Mouse (Mus musculus): ENCODE data around the gene Vegfd. TPM values are rescaled to one million over a fixed set of nuclear protein-coding genes. Genes with fewer than 3 reads are reported as not detected.

Gene Vegfd
- polyA plus RNA-seq, 1 experiment = 1.5 TPM

DNA sequence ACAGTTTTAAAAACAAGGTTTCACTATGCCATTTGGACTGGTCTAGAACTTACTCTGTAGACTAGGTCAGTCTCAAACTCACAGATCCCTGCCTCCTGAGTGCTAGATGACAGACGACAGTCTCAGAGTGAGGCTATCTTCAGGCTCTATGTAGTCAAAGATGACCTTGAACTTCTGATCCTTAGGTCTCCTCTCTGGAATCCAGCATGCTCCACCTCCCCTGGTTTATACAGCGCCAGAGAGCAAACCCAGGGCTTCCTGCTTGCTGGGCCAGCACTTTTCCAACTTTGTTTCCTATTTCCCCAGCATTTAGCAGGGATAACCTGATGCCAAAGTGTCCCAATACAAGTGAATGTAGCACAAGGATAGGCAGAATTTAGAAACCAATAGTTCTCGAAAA lies 67.5 kb downstream of the Vegfd start:
- no peak for DNase-seq (ENCODE audit: low read depth)
- TF ChIP-seq CTCF (IDR thresholded peaks at IDR 0.05; ENCODE audit: borderline replicate concordance, extremely low read depth, insufficient read depth, insufficient read length) (no peak), POLR2A (IDR thresholded peaks at IDR 0.05; ENCODE audit: borderline replicate concordance, extremely low read depth, insufficient read depth, insufficient read length, poor library complexity, severe bottlenecking) (no peak)

- TF ChIP-seq POLR2A (IDR thresholded peaks at IDR 0.05; ENCODE audit: borderline replicate concordance, extremely low read depth, insufficient read depth, insufficient read length, poor library complexity, severe bottlenecking) (no peak), CTCF (IDR thresholded peaks at IDR 0.05; ENCODE audit: borderline replicate concordance, extremely low read depth, insufficient read depth, insufficient read length) (no peak)
- no peak for DNase-seq (ENCODE audit: low read depth)
Observed at GRCm38 (mm10) chrX:164441306-164441705, 68.1 kb downstream of the Vegfd start.

DNA sequence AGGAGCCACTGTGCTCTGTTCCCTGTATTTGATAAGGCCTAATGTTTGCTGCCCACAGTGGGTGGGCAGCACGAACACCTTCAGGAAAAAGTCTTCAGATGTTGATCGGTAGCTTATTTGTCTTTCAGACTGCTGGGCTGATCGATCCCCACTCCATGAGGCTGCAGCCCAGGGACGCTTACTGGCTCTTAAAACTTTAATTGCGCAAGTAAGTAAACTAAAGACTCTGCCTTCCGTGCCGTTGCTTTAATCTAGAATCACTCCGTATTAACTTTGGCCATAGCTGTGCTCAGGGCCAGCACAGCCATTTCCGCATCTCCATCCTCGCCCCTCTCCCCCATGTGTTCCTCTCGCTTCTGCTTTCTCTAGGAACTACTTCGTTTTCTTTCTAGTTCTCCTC lies 72.4 kb downstream of the Vegfd start:
- DNase-seq (ENCODE audit: low read depth) = no peak
- no peak for TF ChIP-seq CTCF (IDR thresholded peaks at IDR 0.05; ENCODE audit: borderline replicate concordance, extremely low read depth, insufficient read depth, insufficient read length)
- no peak for TF ChIP-seq POLR2A (IDR thresholded peaks at IDR 0.05; ENCODE audit: borderline replicate concordance, extremely low read depth, insufficient read depth, insufficient read length, poor library complexity, severe bottlenecking)

GRCm38 (mm10) chrX:164446106-164446551 lies 73.0 kb downstream of the Vegfd start:
- no peak for DNase-seq (ENCODE audit: low read depth)
- TF ChIP-seq CTCF (IDR thresholded peaks at IDR 0.05; ENCODE audit: borderline replicate concordance, extremely low read depth, insufficient read depth, insufficient read length) (peak; percentile 30; the same call in 1 of the 2 replicates), POLR2A (IDR thresholded peaks at IDR 0.05; ENCODE audit: borderline replicate concordance, extremely low read depth, insufficient read depth, insufficient read length, poor library complexity, severe bottlenecking) (no peak)

- DNase-seq (ENCODE audit: low read depth) = no peak
Observed at GRCm38 (mm10) chrX:164446835-164447681, 73.9 kb downstream of the Vegfd start.

GRCm38 (mm10) chrX:164447682-164448071 lies 74.5 kb downstream of the Vegfd start:
- TF ChIP-seq POLR2A (IDR thresholded peaks at IDR 0.05; ENCODE audit: borderline replicate concordance, extremely low read depth, insufficient read depth, insufficient read length, poor library complexity, severe bottlenecking) (no peak), CTCF (IDR thresholded peaks at IDR 0.05; ENCODE audit: borderline replicate concordance, extremely low read depth, insufficient read depth, insufficient read length) (no peak)
- no peak for DNase-seq (ENCODE audit: low read depth)

More at GRCm38 (mm10) chrX:164446835-164447681, 73.9 kb downstream of the Vegfd start:
- no peak for TF ChIP-seq CTCF (IDR thresholded peaks at IDR 0.05; ENCODE audit: borderline replicate concordance, extremely low read depth, insufficient read depth, insufficient read length)

DNA sequence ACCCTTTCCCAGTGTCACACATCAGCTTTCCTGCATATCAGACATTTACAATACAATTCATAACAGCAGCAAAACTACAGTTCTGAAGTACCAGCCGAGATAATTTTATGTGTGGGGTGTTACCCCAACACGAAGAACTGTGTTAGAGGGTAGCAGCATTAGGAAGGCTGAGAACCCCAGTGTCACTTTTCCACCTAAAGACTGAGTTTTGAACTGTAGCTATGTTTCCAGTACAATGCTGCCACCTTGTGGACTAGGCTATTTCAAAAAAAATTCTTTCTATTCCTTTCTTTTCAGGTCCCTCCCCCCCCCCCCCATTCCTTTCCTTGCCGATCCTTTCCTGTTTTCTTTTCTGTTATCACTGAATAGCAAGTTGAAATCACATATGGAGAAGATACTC lies 76.0 kb downstream of the Vegfd start:
- TF ChIP-seq CTCF (IDR thresholded peaks at IDR 0.05; ENCODE audit: borderline replicate concordance, extremely low read depth, insufficient read depth, insufficient read length) = peak; percentile 33; the same call in 1 of the 2 replicates
- no peak for TF ChIP-seq POLR2A (IDR thresholded peaks at IDR 0.05; ENCODE audit: borderline replicate concordance, extremely low read depth, insufficient read depth, insufficient read length, poor library complexity, severe bottlenecking)
- DNase-seq (ENCODE audit: low read depth) = peak; percentile 62

Other genes starting within 250 kb of the Vegfd start
- gene Ace2, start 234.0 kb upstream of the Vegfd start, polyA plus RNA-seq (2012; rRNA removed) = 0.19 and 0.26 TPM in 2 replicates
- gene Bmx, start 115.2 kb upstream of the Vegfd start, polyA plus RNA-seq (2012; rRNA removed) = 0.19 and 0.45 TPM in 2 replicates
- gene Pir, start 104.0 kb upstream of the Vegfd start, polyA plus RNA-seq (2012; rRNA removed) = 1.0 and 1.7 TPM in 2 replicates
- 5.2 and 5.7 TPM in 2 replicates for gene Piga, start 46.4 kb downstream of the Vegfd start, polyA plus RNA-seq (2012; rRNA removed)
- gene Asb11, start 63.6 kb downstream of the Vegfd start, polyA plus RNA-seq (2012; rRNA removed) = not detected in 2 replicates
- gene Asb9, start 132.9 kb downstream of the Vegfd start, polyA plus RNA-seq (2012; rRNA removed) = 0.11 TPM in 1 of 2 replicates, not detected in the other

Data from brain, embryonic 14.5 days (tissue).